Mouse (Mus musculus) midbrain, embryonic 15.5 days (tissue): ENCODE measurements around the gene BC053393. TPM values are rescaled to one million over a fixed set of nuclear protein-coding genes. Genes with fewer than 3 reads are reported as not detected.

Source experiments
- ATAC-seq: fragments of 200-750 bp; cut with Nextera tagmentation; replicated peaks from 2 replicates; pipeline ENCODE4 v1.8.0; 2017; ENCODE audit warnings: moderate TSS enrichment
- H3K27ac ChIP-seq: fragments of 300-500 bp; sonication (generic); 2 replicates; pipeline ENCODE4 v1.5.1; 2015; ENCODE audit warnings: mild to moderate bottlenecking, inconsistent platforms
- H3K27me3 ChIP-seq: fragments of 300-500 bp; sonication (generic); replicated peaks from 2 replicates; pipeline ENCODE4 v1.6.1; 2015; ENCODE audit warnings: inconsistent platforms
- H3K36me3 ChIP-seq: fragments of 300-500 bp; sonication (generic); replicated peaks from 2 replicates; pipeline ENCODE4 v1.6.1; 2015; ENCODE audit warnings: inconsistent platforms
- H3K4me1 ChIP-seq: fragments of 300-500 bp; sonication (generic); 2 replicates; pipeline ENCODE4 v1.6.1; 2015; ENCODE audit warnings: inconsistent platforms
- H3K4me2 ChIP-seq: fragments of 300-500 bp; sonication (generic); 2 replicates; pipeline ENCODE4 v1.6.1; 2015; ENCODE audit warnings: inconsistent platforms, mild to moderate bottlenecking, moderate library complexity
- H3K4me3 ChIP-seq: fragments of 300-500 bp; sonication (generic); 2 replicates; pipeline ENCODE4 v1.5.1; 2015; ENCODE audit warnings: mild to moderate bottlenecking, inconsistent platforms
- H3K9ac ChIP-seq: fragments of 300-500 bp; sonication (generic); 2 replicates; pipeline ENCODE4 v1.6.1; 2015; ENCODE audit warnings: mild to moderate bottlenecking, inconsistent platforms
- H3K9me3 ChIP-seq: fragments of 300-500 bp; sonication (generic); 2 replicates; pipeline ENCODE4 v1.6.1; 2016; ENCODE audit warnings: inconsistent platforms
- WGBS: fragments of 180-500 bp; shearing (Covaris S2); methylation state at CpG from one replicate; pipeline ENCODE4 v1.1.7; 2015; ENCODE audit warnings: mixed read lengths; 5-methylcytosine and 5-hydroxymethylcytosine counted together
- polyA plus RNA-seq: library from polyadenylated mRNA; unstranded; fragments of >200 nt; fragmentation: Nextera tagmentation; extraction: Ambion mirVana; gene quantifications from 2 replicates; pipeline ENCODE4 v1.2.1, GENCODE M21; 2015

BC053393 gene
- not detected in 2 replicates for polyA plus RNA-seq

GRCm38 (mm10) chr11:46571327-46571726 is at the start of gene BC053393:
Gene BC053393 (plus strand): TSS chr11:46571536.
- 94% methylated on average over 1 of the region's 1 CpGs for WGBS

GRCm38 (mm10) chr11:46522719-46523118 is 48.6 kb upstream of the BC053393 start:
- no peaks in the 10 kb centered on the region for H3K36me3 ChIP-seq
- no peak overlapping the region for H3K27ac ChIP-seq
- no peak for ATAC-seq
- H3K9ac ChIP-seq, result no peak overlapping the region
- no peaks in the 10 kb centered on the region for H3K9me3 ChIP-seq
- no peaks in the 10 kb centered on the region for H3K27me3 ChIP-seq
- H3K4me3 ChIP-seq, result no peak overlapping the region
- no peak overlapping the region for H3K4me2 ChIP-seq
- no peaks in the 10 kb centered on the region for H3K4me1 ChIP-seq
- WGBS, result 86% methylated on average over 3 of the region's 3 CpGs

More at GRCm38 (mm10) chr11:46571327-46571726, at the start of gene BC053393:
- Histone ChIP-seq H3K27ac (no peak within 1 kb of the TSS), H3K4me1 (no peaks in the 10 kb centered on the region), H3K36me3 (no peaks in the 10 kb centered on the region), H3K9ac (no peak within 1 kb of the TSS), H3K27me3 (no peaks in the 10 kb centered on the region), H3K4me2 (no peak within 1 kb of the TSS), H3K9me3 (no peaks in the 10 kb centered on the region), H3K4me3 (no peak within 1 kb of the TSS)
- ATAC-seq, result no peak

- H3K4me3 ChIP-seq, result no peak within 1 kb of the TSS
- no peak for ATAC-seq
- 91% methylated on average over 2 of the region's 2 CpGs for WGBS
- no peaks in the 10 kb centered on the region for H3K27me3 ChIP-seq
- no peaks in the 10 kb centered on the region for H3K36me3 ChIP-seq
- no peak within 1 kb of the TSS for H3K27ac ChIP-seq
- H3K4me2 ChIP-seq, result no peak within 1 kb of the TSS
- H3K9ac ChIP-seq, result no peak within 1 kb of the TSS
- no peaks in the 10 kb centered on the region for H3K4me1 ChIP-seq
- no peaks in the 10 kb centered on the region for H3K9me3 ChIP-seq
These were observed 47.4 kb upstream of the BC053393 start, which contains the start of gene Gm12169 for GRCm38 (mm10) chr11:46523912-46524311. Gene Gm12169 (plus strand): TSS chr11:46524212.

- Histone ChIP-seq H3K9ac (no peak overlapping the region), H3K27ac (no peak overlapping the region), H3K36me3 (no peaks in the 10 kb centered on the region), H3K9me3 (no peaks in the 10 kb centered on the region), H3K4me3 (no peak overlapping the region), H3K27me3 (no peaks in the 10 kb centered on the region), H3K4me2 (no peak overlapping the region), H3K4me1 (no peaks in the 10 kb centered on the region)
- 85% methylated on average over 4 of the region's 4 CpGs for WGBS
- ATAC-seq, result no peak
These were observed 41.2 kb upstream of the BC053393 start for GRCm38 (mm10) chr11:46530149-46530548.

DNA sequence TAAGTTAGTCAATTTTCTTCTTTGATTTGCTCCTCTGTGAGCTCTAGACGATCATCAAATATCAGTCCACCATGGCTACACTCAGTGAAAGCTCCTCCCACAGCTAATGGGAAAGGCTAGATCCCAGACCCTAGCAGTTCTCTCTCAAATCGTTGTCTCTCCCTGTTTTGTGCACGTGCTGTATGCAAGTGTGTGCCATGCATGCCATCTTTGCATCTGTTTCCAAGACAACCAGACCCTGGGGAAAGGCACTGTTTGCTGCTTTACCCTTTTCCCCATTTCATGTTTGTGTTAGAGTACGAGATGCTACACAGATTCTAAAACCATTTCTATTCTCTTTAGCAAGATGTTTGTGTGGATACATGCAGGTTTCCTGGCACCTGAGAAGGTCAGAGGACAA is 34.4 kb upstream of the BC053393 start:
- no peak overlapping the region for H3K27ac ChIP-seq
- H3K4me1 ChIP-seq, result no peaks in the 10 kb centered on the region
- 58% methylated on average over 4 of the region's 4 CpGs for WGBS
- no peak overlapping the region for H3K4me2 ChIP-seq
- H3K27me3 ChIP-seq, result no peaks in the 10 kb centered on the region
- H3K36me3 ChIP-seq, result no peaks in the 10 kb centered on the region
- no peak overlapping the region for H3K4me3 ChIP-seq
- H3K9me3 ChIP-seq, result no peaks in the 10 kb centered on the region
- ATAC-seq, result peak; percentile 54
- H3K9ac ChIP-seq, result no peak overlapping the region

- Histone ChIP-seq H3K4me3 (no peak overlapping the region), H3K9ac (no peak overlapping the region), H3K4me2 (no peak overlapping the region), H3K9me3 (no peaks in the 10 kb centered on the region), H3K36me3 (no peaks in the 10 kb centered on the region), H3K27ac (no peak overlapping the region), H3K4me1 (no peaks in the 10 kb centered on the region), H3K27me3 (no peaks in the 10 kb centered on the region)
- 83% methylated on average over 2 of the region's 2 CpGs for WGBS
- no peak for ATAC-seq
These were observed 27.8 kb upstream of the BC053393 start for GRCm38 (mm10) chr11:46543530-46543929.

DNA sequence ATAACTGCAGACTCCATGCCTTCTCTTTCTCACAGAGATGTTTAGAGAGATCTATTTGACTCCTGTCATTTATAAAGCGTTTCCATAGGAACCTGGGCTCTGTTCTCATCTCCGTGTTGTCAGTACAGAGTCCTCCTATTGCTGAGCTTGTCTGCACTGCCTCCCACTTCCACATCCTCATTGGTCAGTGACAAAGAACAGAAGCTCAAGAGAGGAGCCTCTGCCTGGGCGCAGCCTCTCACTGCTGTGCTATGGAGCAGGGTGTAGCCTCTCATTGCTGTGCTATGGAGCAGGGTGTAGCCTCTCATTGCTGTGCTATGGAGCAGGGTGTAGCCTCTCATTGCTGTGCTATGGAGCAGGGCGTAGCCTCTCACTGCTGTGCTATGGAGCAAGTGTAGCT is 21.6 kb upstream of the BC053393 start:
- H3K4me2 ChIP-seq, result no peak overlapping the region
- H3K27ac ChIP-seq, result no peak overlapping the region
- no peak for ATAC-seq

GRCm38 (mm10) chr11:46552741-46553140 is 18.6 kb upstream of the BC053393 start:
- Histone ChIP-seq H3K27ac (no peak overlapping the region), H3K4me3 (no peak overlapping the region), H3K4me2 (no peak overlapping the region), H3K4me1 (no peaks in the 10 kb centered on the region), H3K9me3 (no peaks in the 10 kb centered on the region), H3K27me3 (no peaks in the 10 kb centered on the region), H3K9ac (no peak overlapping the region), H3K36me3 (no peaks in the 10 kb centered on the region)
- 93% methylated on average over 3 of the region's 3 CpGs for WGBS
- ATAC-seq, result no peak

More for the DNA sequence above, 21.6 kb upstream of the BC053393 start:
- Histone ChIP-seq H3K27me3 (no peaks in the 10 kb centered on the region), H3K9ac (no peak overlapping the region), H3K9me3 (no peaks in the 10 kb centered on the region), H3K4me1 (no peaks in the 10 kb centered on the region), H3K4me3 (no peak overlapping the region), H3K36me3 (no peaks in the 10 kb centered on the region)
- 83% methylated on average over 4 of the region's 4 CpGs for WGBS

- no peaks in the 10 kb centered on the region for H3K27me3 ChIP-seq
- no peak for ATAC-seq
- H3K9ac ChIP-seq, result no peak overlapping the region
- no peak overlapping the region for H3K4me3 ChIP-seq
- H3K36me3 ChIP-seq, result no peaks in the 10 kb centered on the region
- no peaks in the 10 kb centered on the region for H3K9me3 ChIP-seq
- 81% methylated on average over 4 of the region's 4 CpGs for WGBS
- no peaks in the 10 kb centered on the region for H3K4me1 ChIP-seq
- no peak overlapping the region for H3K27ac ChIP-seq
- H3K4me2 ChIP-seq, result no peak overlapping the region
These were observed 10.2 kb upstream of the BC053393 start for GRCm38 (mm10) chr11:46561096-46561495.

DNA sequence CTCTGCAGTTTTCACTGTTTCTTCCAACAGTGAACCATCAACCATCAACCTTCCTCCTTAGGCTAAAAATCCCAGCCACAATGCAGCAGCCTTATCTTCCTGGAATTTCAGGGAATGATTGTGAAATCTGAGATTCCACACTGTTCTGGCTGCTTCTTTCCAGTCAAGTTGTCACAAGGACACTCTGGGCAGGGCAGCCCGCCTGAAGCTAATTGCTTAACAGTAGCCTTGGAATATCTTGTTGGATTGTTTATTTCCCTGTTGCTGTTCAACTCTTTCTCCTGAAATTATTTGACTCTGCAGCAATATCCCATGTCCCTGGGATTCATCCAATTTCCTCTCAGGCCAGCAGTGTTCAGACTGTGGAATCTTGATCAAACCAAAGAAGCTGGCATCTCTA is 6.7 kb upstream of the BC053393 start:
- Histone ChIP-seq H3K27ac (no peak overlapping the region), H3K4me3 (no peak overlapping the region), H3K36me3 (no peaks in the 10 kb centered on the region), H3K4me1 (no peaks in the 10 kb centered on the region), H3K27me3 (no peaks in the 10 kb centered on the region), H3K9me3 (no peaks in the 10 kb centered on the region), H3K4me2 (no peak overlapping the region), H3K9ac (no peak overlapping the region)
- ATAC-seq, result no peak
- 89% methylated on average over 1 of the region's 1 CpGs for WGBS

- Histone ChIP-seq H3K36me3 (no peaks in the 10 kb centered on the region), H3K27me3 (no peaks in the 10 kb centered on the region), H3K27ac (no peak overlapping the region), H3K4me1 (no peaks in the 10 kb centered on the region), H3K9ac (no peak overlapping the region), H3K4me2 (no peak overlapping the region), H3K4me3 (no peak overlapping the region), H3K9me3 (no peaks in the 10 kb centered on the region)
- no peak for ATAC-seq
- WGBS, result 97% methylated on average over 2 of the region's 2 CpGs
These were observed 5.4 kb upstream of the BC053393 start for GRCm38 (mm10) chr11:46565967-46566366.

DNA sequence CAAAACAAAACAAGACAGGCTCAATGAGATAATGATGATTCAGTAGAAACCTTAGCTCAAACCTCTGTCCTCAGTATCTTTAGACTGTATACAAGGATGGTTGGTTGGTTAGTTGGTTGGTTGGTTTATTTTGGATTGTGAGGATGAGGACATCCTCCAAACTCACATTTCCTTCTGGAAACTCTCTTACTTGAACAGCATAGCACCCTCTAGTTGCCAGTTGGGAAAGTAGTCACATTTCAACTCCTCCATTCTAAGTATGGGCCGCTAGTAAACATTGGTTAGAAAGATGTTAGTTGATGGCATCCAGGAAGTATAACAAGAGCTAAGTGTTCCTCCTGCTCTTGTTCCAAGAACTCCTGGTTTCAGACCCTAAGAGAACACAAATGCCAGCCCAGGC is 2.2 kb upstream of the BC053393 start:
- ATAC-seq, result no peak
- H3K9ac ChIP-seq, result no peak overlapping the region
- WGBS, result 83% methylated on average over 1 of the region's 1 CpGs

GRCm38 (mm10) chr11:46578771-46579281 is 7.5 kb downstream of the BC053393 start:
- WGBS, result 74% methylated on average over 5 of the region's 5 CpGs
- no peak for ATAC-seq

More for the DNA sequence above, 2.2 kb upstream of the BC053393 start:
- H3K27ac ChIP-seq, result no peak overlapping the region
- H3K4me1 ChIP-seq, result no peaks in the 10 kb centered on the region
- no peaks in the 10 kb centered on the region for H3K27me3 ChIP-seq
- H3K4me2 ChIP-seq, result no peak overlapping the region
- no peaks in the 10 kb centered on the region for H3K9me3 ChIP-seq
- no peak overlapping the region for H3K4me3 ChIP-seq
- no peaks in the 10 kb centered on the region for H3K36me3 ChIP-seq

More at GRCm38 (mm10) chr11:46578771-46579281, 7.5 kb downstream of the BC053393 start:
- Histone ChIP-seq H3K9ac (no peak overlapping the region), H3K36me3 (no peaks in the 10 kb centered on the region), H3K27ac (no peak overlapping the region), H3K9me3 (no peaks in the 10 kb centered on the region), H3K4me2 (no peak overlapping the region), H3K27me3 (no peaks in the 10 kb centered on the region), H3K4me3 (no peak overlapping the region), H3K4me1 (no peaks in the 10 kb centered on the region)
